Mouse (Mus musculus): ENCODE results near the gene Ptchd3. TPM values are rescaled to one million over a fixed set of nuclear protein-coding genes. Genes with fewer than 3 reads are reported as not detected.

The Ptchd3 gene
- polyA plus RNA-seq (2016; fragmentation: Nextera tagmentation; extraction: Ambion mirVana): not detected in 2 replicates

DNA sequence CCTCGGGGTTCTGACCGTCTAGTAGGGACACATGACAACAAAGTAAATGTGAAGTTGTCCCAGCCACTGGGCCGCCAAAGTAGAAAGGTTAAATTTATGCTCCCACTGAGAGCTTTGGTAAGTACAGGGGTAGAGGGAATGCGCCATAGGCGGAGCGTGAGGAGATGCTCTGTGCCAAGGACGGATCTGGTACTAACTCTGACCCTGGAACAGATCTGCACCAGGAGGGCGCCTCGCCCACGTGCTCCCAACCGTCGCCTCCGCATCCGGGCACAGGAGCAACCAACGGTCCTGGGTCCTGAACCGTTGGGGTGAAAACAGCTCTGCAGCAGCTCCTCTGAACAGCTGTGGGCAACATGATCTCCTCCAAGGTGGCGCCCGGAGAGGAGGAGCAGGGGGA lies at the start of gene Ptchd3:
Ptchd3 (plus strand) TSS at position 301 of the 400 bp plus-strand sequence.
- H3K36me3 ChIP-seq: no peaks in the 10 kb centered on the region
- no peak for ATAC-seq (ENCODE audit: insufficient number of reproducible peaks, insufficient read depth, low FRiP score, low TSS enrichment, low read depth)
- no peak within 1 kb of the TSS for H3K9ac ChIP-seq (replicated peaks)
- 57% methylated on average over 18 of the region's 18 CpGs for WGBS
- peak within 1 kb of the TSS; percentile 37 for H3K4me2 ChIP-seq
- no peaks in the 10 kb centered on the region for H3K4me1 ChIP-seq (replicated peaks)
- H3K27me3 ChIP-seq: peaks cover 14% of the 10 kb centered on the region
- 0 out of 2 replicates have a peak, but pooled peaks cover 4% of the 10 kb centered on the region for H3K9me3 ChIP-seq
- no peak within 1 kb of the TSS for H3K27ac ChIP-seq
- H3K4me3 ChIP-seq (replicated peaks): peak within 1 kb of the TSS; percentile 11; the same call in 1 of the 2 replicates

- H3K27ac ChIP-seq: no peak overlapping the region
- H3K4me1 ChIP-seq (replicated peaks): no peaks in the 10 kb centered on the region
- WGBS: 100% methylated on average over 1 of the region's 1 CpGs
- no peak for ATAC-seq (ENCODE audit: insufficient number of reproducible peaks, insufficient read depth, low FRiP score, low TSS enrichment, low read depth)
- no peak overlapping the region for H3K4me3 ChIP-seq (replicated peaks)
- no peaks in the 10 kb centered on the region for H3K27me3 ChIP-seq
- no peak overlapping the region for H3K4me2 ChIP-seq
- no peaks in the 10 kb centered on the region for H3K36me3 ChIP-seq
- no peak overlapping the region for H3K9ac ChIP-seq (replicated peaks)
- no peaks in the 10 kb centered on the region for H3K9me3 ChIP-seq
Observed at GRCm38 (mm10) chr11:121781831-121782230, 48.2 kb upstream of the Ptchd3 start.

- Histone ChIP-seq H3K4me2 (no peak overlapping the region), H3K9ac (replicated peaks) (no peak overlapping the region), H3K27ac (no peak overlapping the region), H3K27me3 (no peaks in the 10 kb centered on the region), H3K36me3 (no peaks in the 10 kb centered on the region), H3K4me1 (replicated peaks) (no peaks in the 10 kb centered on the region), H3K4me3 (replicated peaks) (no peak overlapping the region), H3K9me3 (no peaks in the 10 kb centered on the region)
- ATAC-seq (ENCODE audit: insufficient number of reproducible peaks, insufficient read depth, low FRiP score, low TSS enrichment, low read depth): no peak
Observed at GRCm38 (mm10) chr11:121787456-121787855, 42.6 kb upstream of the Ptchd3 start.

GRCm38 (mm10) chr11:121789566-121789965 lies 40.5 kb upstream of the Ptchd3 start:
- Histone ChIP-seq H3K27me3 (no peaks in the 10 kb centered on the region), H3K4me2 (no peak overlapping the region), H3K36me3 (no peaks in the 10 kb centered on the region), H3K9me3 (no peaks in the 10 kb centered on the region), H3K9ac (replicated peaks) (no peak overlapping the region), H3K4me1 (replicated peaks) (0 out of 2 replicates have a peak, but pooled peaks cover 1% of the 10 kb centered on the region), H3K4me3 (replicated peaks) (no peak overlapping the region), H3K27ac (no peak overlapping the region)
- WGBS: 92% methylated on average over 3 of the region's 3 CpGs
- ATAC-seq (ENCODE audit: insufficient number of reproducible peaks, insufficient read depth, low FRiP score, low TSS enrichment, low read depth): no peak

DNA sequence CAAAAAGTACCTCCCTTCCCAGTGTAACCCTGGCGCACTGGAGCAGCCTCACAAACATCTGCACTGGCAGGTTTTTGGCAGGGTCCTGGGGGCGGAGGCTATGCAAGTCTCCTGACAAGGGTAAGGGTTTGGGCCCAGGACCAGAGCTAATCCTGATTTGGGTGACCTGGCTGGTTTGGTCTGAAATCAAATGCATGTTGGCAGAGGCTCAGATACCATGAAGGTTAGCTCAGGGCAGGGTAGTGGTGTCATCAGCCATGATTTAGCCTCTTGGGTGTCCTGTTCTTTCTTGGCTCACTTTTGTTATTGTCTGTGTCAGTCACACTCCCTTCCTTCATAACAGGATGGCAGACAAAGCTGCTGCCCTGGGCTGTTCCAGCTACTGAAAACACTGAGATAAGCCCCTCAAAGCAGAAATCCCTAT lies 39.4 kb upstream of the Ptchd3 start:
- H3K9ac ChIP-seq (replicated peaks): no peak overlapping the region
- H3K4me1 ChIP-seq (replicated peaks): peaks cover 9% of the 10 kb centered on the region; the same call in 1 of the 2 replicates
- no peak for ATAC-seq (ENCODE audit: insufficient number of reproducible peaks, insufficient read depth, low FRiP score, low TSS enrichment, low read depth)
- no peak overlapping the region for H3K4me2 ChIP-seq
- H3K4me3 ChIP-seq (replicated peaks): no peak overlapping the region
- 85% methylated on average over 2 of the region's 2 CpGs for WGBS
- H3K27me3 ChIP-seq: no peaks in the 10 kb centered on the region
- no peaks in the 10 kb centered on the region for H3K9me3 ChIP-seq
- no peak overlapping the region for H3K27ac ChIP-seq
- H3K36me3 ChIP-seq: no peaks in the 10 kb centered on the region

DNA sequence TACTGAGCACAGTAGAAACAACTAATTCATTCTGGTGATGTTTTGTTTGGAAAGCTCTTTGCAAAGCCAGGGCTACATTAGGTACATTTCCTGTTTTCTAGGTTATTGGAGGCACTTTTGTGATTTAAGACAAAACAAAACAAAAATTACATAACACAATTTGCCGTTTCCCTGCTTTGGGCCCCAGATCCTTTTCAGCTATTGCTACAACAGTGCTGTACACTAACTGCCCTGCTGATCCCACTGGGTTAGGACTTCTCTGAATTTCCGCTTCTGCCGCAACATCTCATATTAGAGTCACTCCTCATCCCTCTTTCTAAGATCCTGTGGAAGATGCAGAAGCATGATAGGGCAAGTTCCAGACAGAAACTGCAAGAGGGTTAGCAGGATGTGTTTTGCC lies 38.6 kb upstream of the Ptchd3 start:
- Histone ChIP-seq H3K4me1 (replicated peaks) (peaks cover 9% of the 10 kb centered on the region; the same call in 1 of the 2 replicates), H3K9me3 (no peaks in the 10 kb centered on the region), H3K36me3 (no peaks in the 10 kb centered on the region), H3K4me2 (no peak overlapping the region), H3K4me3 (replicated peaks) (no peak overlapping the region), H3K9ac (replicated peaks) (no peak overlapping the region), H3K27ac (no peak overlapping the region), H3K27me3 (no peaks in the 10 kb centered on the region)
- 88% methylated on average over 3 of the region's 3 CpGs for WGBS
- ATAC-seq (ENCODE audit: insufficient number of reproducible peaks, insufficient read depth, low FRiP score, low TSS enrichment, low read depth): no peak

GRCm38 (mm10) chr11:121791991-121792390 lies 38.1 kb upstream of the Ptchd3 start:
- WGBS: 78% methylated on average over 1 of the region's 1 CpGs
- Histone ChIP-seq H3K4me2 (no peak overlapping the region), H3K4me3 (replicated peaks) (no peak overlapping the region), H3K27ac (no peak overlapping the region), H3K27me3 (no peaks in the 10 kb centered on the region), H3K9me3 (no peaks in the 10 kb centered on the region), H3K9ac (replicated peaks) (no peak overlapping the region), H3K36me3 (no peaks in the 10 kb centered on the region), H3K4me1 (replicated peaks) (peaks cover 9% of the 10 kb centered on the region; the same call in 1 of the 2 replicates)
- no peak for ATAC-seq (ENCODE audit: insufficient number of reproducible peaks, insufficient read depth, low FRiP score, low TSS enrichment, low read depth)

GRCm38 (mm10) chr11:121793530-121793929 lies 36.5 kb upstream of the Ptchd3 start:
- H3K4me1 ChIP-seq (replicated peaks): peaks cover 9% of the 10 kb centered on the region; the same call in 1 of the 2 replicates
- ATAC-seq (ENCODE audit: insufficient number of reproducible peaks, insufficient read depth, low FRiP score, low TSS enrichment, low read depth): no peak
- H3K27ac ChIP-seq: no peak overlapping the region
- WGBS: 87% methylated on average over 3 of the region's 3 CpGs
- no peak overlapping the region for H3K4me3 ChIP-seq (replicated peaks)
- H3K27me3 ChIP-seq: no peaks in the 10 kb centered on the region
- H3K9ac ChIP-seq (replicated peaks): no peak overlapping the region
- H3K4me2 ChIP-seq: no peak overlapping the region
- H3K36me3 ChIP-seq: no peaks in the 10 kb centered on the region
- no peaks in the 10 kb centered on the region for H3K9me3 ChIP-seq

GRCm38 (mm10) chr11:121794186-121794585 lies 35.9 kb upstream of the Ptchd3 start:
- H3K4me1 ChIP-seq (replicated peaks): peaks cover 9% of the 10 kb centered on the region; the same call in 1 of the 2 replicates
- no peaks in the 10 kb centered on the region for H3K27me3 ChIP-seq
- H3K9me3 ChIP-seq: no peaks in the 10 kb centered on the region
- H3K27ac ChIP-seq: peak overlapping the region; percentile 37; the same call in 1 of the 2 replicates
- WGBS: 93% methylated on average over 3 of the region's 3 CpGs
- no peak overlapping the region for H3K4me2 ChIP-seq
- H3K36me3 ChIP-seq: no peaks in the 10 kb centered on the region
- H3K9ac ChIP-seq (replicated peaks): no peak overlapping the region
- no peak for ATAC-seq (ENCODE audit: insufficient number of reproducible peaks, insufficient read depth, low FRiP score, low TSS enrichment, low read depth)
- no peak overlapping the region for H3K4me3 ChIP-seq (replicated peaks)

DNA sequence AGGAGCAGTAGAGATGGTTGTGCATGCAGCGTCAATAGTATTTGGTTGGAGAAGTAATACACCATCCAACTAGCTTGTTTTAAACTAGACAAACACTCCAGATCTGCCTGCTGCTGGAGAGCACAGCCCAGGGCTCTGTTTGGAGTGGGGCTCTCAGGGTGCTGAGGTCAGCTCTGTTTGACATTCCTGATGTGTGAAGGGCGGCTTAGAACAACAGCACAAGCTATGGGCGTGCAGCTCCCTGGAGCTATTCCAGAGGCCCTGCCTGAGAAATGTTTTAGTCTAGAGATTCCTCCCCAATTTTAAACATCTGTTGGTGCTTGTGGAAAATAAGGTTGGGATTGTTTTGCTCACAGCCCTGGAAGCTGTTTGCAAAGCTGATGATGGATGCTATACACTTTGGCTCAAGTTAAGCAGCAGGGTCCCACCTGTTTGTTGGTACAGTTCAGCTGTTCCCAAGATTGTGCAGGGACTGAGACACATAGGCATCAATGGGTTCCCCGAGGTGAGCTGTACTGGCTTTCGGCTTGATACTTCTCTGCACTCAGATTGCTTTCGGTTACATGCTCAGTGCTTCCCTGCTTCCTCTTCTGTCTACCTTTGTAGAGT lies 35.4 kb upstream of the Ptchd3 start:
- 69% methylated on average over 6 of the region's 6 CpGs for WGBS
- Histone ChIP-seq H3K27ac (peak overlapping the region; percentile 37; the same call in 1 of the 2 replicates), H3K36me3 (no peaks in the 10 kb centered on the region), H3K4me3 (replicated peaks) (no peak overlapping the region), H3K4me1 (replicated peaks) (peaks cover 9% of the 10 kb centered on the region; the same call in 1 of the 2 replicates), H3K9me3 (no peaks in the 10 kb centered on the region), H3K27me3 (no peaks in the 10 kb centered on the region), H3K4me2 (no peak overlapping the region), H3K9ac (replicated peaks) (no peak overlapping the region)
- peak; percentile 73; the same call in 1 of the 2 replicates for ATAC-seq (ENCODE audit: insufficient number of reproducible peaks, insufficient read depth, low FRiP score, low TSS enrichment, low read depth)

GRCm38 (mm10) chr11:121795978-121796377 lies 34.1 kb upstream of the Ptchd3 start:
- Histone ChIP-seq H3K27ac (no peak overlapping the region), H3K4me1 (replicated peaks) (peaks cover 9% of the 10 kb centered on the region; the same call in 1 of the 2 replicates), H3K36me3 (no peaks in the 10 kb centered on the region), H3K4me3 (replicated peaks) (no peak overlapping the region), H3K9me3 (no peaks in the 10 kb centered on the region), H3K27me3 (no peaks in the 10 kb centered on the region), H3K4me2 (no peak overlapping the region), H3K9ac (replicated peaks) (no peak overlapping the region)
- no peak for ATAC-seq (ENCODE audit: insufficient number of reproducible peaks, insufficient read depth, low FRiP score, low TSS enrichment, low read depth)
- WGBS: 92% methylated on average over 2 of the region's 2 CpGs

- 80% methylated on average over 2 of the region's 2 CpGs for WGBS
- Histone ChIP-seq H3K27me3 (no peaks in the 10 kb centered on the region), H3K9me3 (no peaks in the 10 kb centered on the region), H3K4me2 (no peak overlapping the region), H3K27ac (no peak overlapping the region), H3K4me1 (replicated peaks) (peaks cover 9% of the 10 kb centered on the region; the same call in 1 of the 2 replicates), H3K4me3 (replicated peaks) (no peak overlapping the region), H3K36me3 (no peaks in the 10 kb centered on the region), H3K9ac (replicated peaks) (no peak overlapping the region)
- no peak for ATAC-seq (ENCODE audit: insufficient number of reproducible peaks, insufficient read depth, low FRiP score, low TSS enrichment, low read depth)
Observed at GRCm38 (mm10) chr11:121798591-121798990, 31.5 kb upstream of the Ptchd3 start.
